Mouse (Mus musculus) E14TG2a.4 (cell line): Measurements from ENCODE around the gene Zbp1.

ENCODE experiments used
- H3K27me3 ChIP-seq: 2 replicates; pipeline ENCODE4 v1.6.1; 2014; ENCODE audit warnings: low read length, control low read depth; ENCODE audit not compliant: insufficient read depth
- H3K36me3 ChIP-seq: 2 replicates; pipeline ENCODE4 v1.6.1; 2014; ENCODE audit warnings: low read length, control low read depth; ENCODE audit not compliant: insufficient read depth
- H3K4me1 ChIP-seq: replicated peaks from 2 replicates; pipeline ENCODE4 v1.6.1; 2014; ENCODE audit warnings: low read depth, low read length, control low read depth
- H3K4me3 ChIP-seq: replicated peaks from 2 replicates; pipeline ENCODE4 v1.5.1; 2014; ENCODE audit warnings: mild to moderate bottlenecking, low read length
- H3K9me3 ChIP-seq: 2 replicates; pipeline ENCODE4 v1.6.1; 2014; ENCODE audit warnings: low read length, control low read depth
- CTCF ChIP-seq: conservative IDR thresholded peaks from 2 replicates; pipeline ENCODE4 v1.5.1; 2014; ENCODE audit warnings: low read length
- NANOG ChIP-seq: IDR thresholded peaks from 2 replicates; pipeline ENCODE4 v1.6.1; 2014; ENCODE audit warnings: borderline replicate concordance, low read length, mixed read lengths
- POU5F1 ChIP-seq: IDR thresholded peaks from 2 replicates; pipeline ENCODE4 v1.6.1; 2014; ENCODE audit warnings: low read length, borderline replicate concordance

The Zbp1 gene

GRCm38 (mm10) chr2:173173521-173174511 is 44.9 kb downstream of the Zbp1 start:
- Histone ChIP-seq H3K36me3 (no peaks in the 10 kb centered on the region), H3K4me3 (0 out of 2 replicates have a peak overlapping the region, but pooled peaks have one; percentile 7)
- TF ChIP-seq POU5F1: no peak
- TF ChIP-seq NANOG: no peak
- no peak for TF ChIP-seq CTCF

GRCm38 (mm10) chr2:173173008-173173407 is 45.7 kb downstream of the Zbp1 start:
- H3K4me3 ChIP-seq: no peak overlapping the region
- TF ChIP-seq CTCF (no peak), NANOG (no peak), POU5F1 (no peak)
- peaks cover 48% of the 10 kb centered on the region for H3K27me3 ChIP-seq
- no peaks in the 10 kb centered on the region for H3K36me3 ChIP-seq
- peaks cover 11% of the 10 kb centered on the region for H3K9me3 ChIP-seq
- H3K4me1 ChIP-seq: peaks cover 30% of the 10 kb centered on the region

More at GRCm38 (mm10) chr2:173173521-173174511, 44.9 kb downstream of the Zbp1 start:
- H3K4me1 ChIP-seq: peaks cover 30% of the 10 kb centered on the region
- peaks cover 11% of the 10 kb centered on the region for H3K9me3 ChIP-seq
- peaks cover 48% of the 10 kb centered on the region for H3K27me3 ChIP-seq

- no peaks in the 10 kb centered on the region for H3K36me3 ChIP-seq
- H3K4me3 ChIP-seq: no peak overlapping the region
- H3K4me1 ChIP-seq: peaks cover 30% of the 10 kb centered on the region
- peaks cover 11% of the 10 kb centered on the region for H3K9me3 ChIP-seq
- H3K27me3 ChIP-seq: peaks cover 43% of the 10 kb centered on the region
- no peak for TF ChIP-seq POU5F1
- TF ChIP-seq CTCF: no peak
- no peak for TF ChIP-seq NANOG
These were observed 46.3 kb downstream of the Zbp1 start for GRCm38 (mm10) chr2:173172386-173172785.

- TF ChIP-seq POU5F1 (no peak), NANOG (no peak), CTCF (no peak)
- Histone ChIP-seq H3K36me3 (no peaks in the 10 kb centered on the region), H3K4me1 (peaks cover 30% of the 10 kb centered on the region), H3K27me3 (peaks cover 40% of the 10 kb centered on the region), H3K9me3 (peaks cover 11% of the 10 kb centered on the region), H3K4me3 (peak overlapping the region; percentile 54; the same call in 1 of the 2 replicates)
These were observed 46.8 kb downstream of the Zbp1 start for GRCm38 (mm10) chr2:173171956-173172355.

- Histone ChIP-seq H3K4me3 (peak overlapping the region; percentile 54), H3K9me3 (peaks cover 11% of the 10 kb centered on the region), H3K27me3 (peaks cover 40% of the 10 kb centered on the region), H3K36me3 (no peaks in the 10 kb centered on the region), H3K4me1 (peaks cover 30% of the 10 kb centered on the region)
- TF ChIP-seq CTCF (no peak), POU5F1 (no peak), NANOG (no peak)
These were observed 47.3 kb downstream of the Zbp1 start for GRCm38 (mm10) chr2:173171470-173171869.

- Histone ChIP-seq H3K4me1 (peaks cover 30% of the 10 kb centered on the region), H3K27me3 (peaks cover 47% of the 10 kb centered on the region), H3K9me3 (peaks cover 8% of the 10 kb centered on the region), H3K4me3 (no peak overlapping the region), H3K36me3 (no peaks in the 10 kb centered on the region)
- TF ChIP-seq CTCF (peak; percentile 26), NANOG (no peak)
These were observed 48.0 kb downstream of the Zbp1 start for GRCm38 (mm10) chr2:173170715-173171114.

- H3K9me3 ChIP-seq: peaks cover 6% of the 10 kb centered on the region; the same call in 1 of the 2 replicates
- no peak overlapping the region for H3K4me3 ChIP-seq
- peaks cover 30% of the 10 kb centered on the region for H3K4me1 ChIP-seq
- H3K36me3 ChIP-seq: no peaks in the 10 kb centered on the region
- TF ChIP-seq POU5F1 (no peak), NANOG (no peak), CTCF (no peak)
- peaks cover 47% of the 10 kb centered on the region for H3K27me3 ChIP-seq
These were observed 48.6 kb downstream of the Zbp1 start for GRCm38 (mm10) chr2:173170081-173170480.

- TF ChIP-seq POU5F1 (no peak), CTCF (no peak), NANOG (no peak)
- no peak overlapping the region for H3K4me3 ChIP-seq
- peaks cover 48% of the 10 kb centered on the region for H3K27me3 ChIP-seq
- H3K36me3 ChIP-seq: no peaks in the 10 kb centered on the region
- peaks cover 17% of the 10 kb centered on the region for H3K4me1 ChIP-seq
- peaks cover 6% of the 10 kb centered on the region; the same call in 1 of the 2 replicates for H3K9me3 ChIP-seq
These were observed 50.3 kb downstream of the Zbp1 start for GRCm38 (mm10) chr2:173168411-173168851.

- Histone ChIP-seq H3K4me1 (peaks cover 3% of the 10 kb centered on the region), H3K27me3 (peaks cover 22% of the 10 kb centered on the region), H3K4me3 (no peak overlapping the region), H3K9me3 (no peaks in the 10 kb centered on the region), H3K36me3 (no peaks in the 10 kb centered on the region)
- TF ChIP-seq CTCF: no peak
- TF ChIP-seq POU5F1: no peak
- TF ChIP-seq NANOG: no peak
These were observed 53.4 kb downstream of the Zbp1 start for GRCm38 (mm10) chr2:173165357-173165756.
